ENCODE assay signal across 8 mouse cellular contexts in the genomic region with DNA sequence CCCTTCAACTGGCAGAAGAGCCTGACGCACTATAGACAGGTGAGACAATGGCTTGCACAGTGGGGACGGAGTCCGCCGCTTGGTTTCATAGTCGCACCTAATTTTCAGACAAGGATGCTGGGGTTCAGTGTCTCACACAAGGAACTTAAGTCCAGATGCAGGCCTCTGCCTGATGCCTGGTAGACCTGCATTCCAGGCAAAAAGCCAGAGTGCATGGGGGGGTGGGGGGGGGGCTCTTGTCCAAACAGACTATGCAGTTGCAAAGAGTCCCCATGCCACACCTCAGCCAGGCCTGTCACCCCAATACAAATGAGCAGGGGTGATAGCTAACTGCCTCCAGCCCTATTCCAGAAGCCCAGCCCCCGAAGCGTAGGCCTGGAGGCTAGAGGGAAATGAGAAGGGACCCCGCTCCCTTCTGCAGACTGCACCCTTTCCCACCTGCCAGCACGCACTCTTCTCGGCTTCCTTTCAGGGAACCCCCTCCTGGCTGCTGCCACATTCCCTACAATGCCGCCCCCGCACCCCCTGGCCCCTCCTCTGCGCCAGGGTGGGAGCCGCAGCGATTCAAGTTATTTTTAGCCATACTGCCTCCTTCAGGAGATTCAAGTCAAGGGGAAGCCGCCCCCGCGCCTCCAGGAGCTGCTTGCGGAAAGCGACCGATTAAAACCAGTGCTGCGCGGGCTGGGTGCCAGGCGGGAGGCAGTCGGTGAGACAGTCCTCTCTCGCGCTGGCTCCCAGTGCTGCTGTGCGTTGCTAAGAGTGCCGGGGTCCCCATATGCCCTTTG. TPM values are rescaled to one million over a fixed set of nuclear protein-coding genes. Genes with fewer than 3 reads are reported as not detected.
A peak's percentile ranks its signal among the peaks of the same experiment; 100 is the strongest.
DNase-seq lines count a peak whose midpoint lies in the region; ATAC-seq and TF ChIP-seq lines count a peak whose summit lies in the region.

No protein-coding gene starts in this region.

- H3K36me3 ChIP-seq in ES-Bruce4 (ENCODE audit: control insufficient read depth, insufficient read depth, low read length, poor library complexity, severe bottlenecking) = no peaks in the 10 kb centered on the region

- peak; percentile 75 for ATAC-seq in frontal cortex, adult (ENCODE audit: low TSS enrichment)

- H3K27ac ChIP-seq in ES-Bruce4 (ENCODE audit: insufficient read depth, low read length) = no peak overlapping the region
- no peak overlapping the region for H3K27ac ChIP-seq in cerebellum, adult 2 months (ENCODE audit: insufficient read depth, low read length)
- peak overlapping the region; percentile 92 for H3K27ac ChIP-seq in olfactory bulb, adult 2 months (ENCODE audit: insufficient read depth, low read depth, low read length)

- TF ChIP-seq EP300 in ES-Bruce4 (IDR thresholded peaks at IDR 0.05; ENCODE audit: insufficient read depth, low read depth, low read length) = no peak

- TF ChIP-seq POLR2A in ES-Bruce4 (IDR thresholded peaks at IDR 0.05; ENCODE audit: insufficient read depth, low read length) = no peak
- no peak for TF ChIP-seq POLR2A in cerebellum, adult 2 months (IDR thresholded peaks at IDR 0.05; ENCODE audit: borderline replicate concordance, insufficient read depth, low read length)
- TF ChIP-seq POLR2A in olfactory bulb, adult 2 months (IDR thresholded peaks at IDR 0.05; ENCODE audit: insufficient read depth, low read depth, low read length) = peak; percentile 62

- no peaks in the 10 kb centered on the region for H3K9me3 ChIP-seq in ES-Bruce4 (replicated peaks; ENCODE audit: control insufficient read depth, insufficient read depth, low read length, poor library complexity, severe bottlenecking)

- TF ChIP-seq CTCF in ES-Bruce4 (IDR thresholded peaks at IDR 0.05; ENCODE audit: low read depth, low read length) = no peak
- no peak for TF ChIP-seq CTCF in cerebellum, adult 2 months (IDR thresholded peaks at IDR 0.05; ENCODE audit: borderline replicate concordance, insufficient read depth, low read depth, low read length)
- no peak for TF ChIP-seq CTCF in olfactory bulb, adult 2 months (IDR thresholded peaks at IDR 0.05; ENCODE audit: insufficient read depth, low read depth, low read length)

- H3K9ac ChIP-seq in ES-Bruce4 (ENCODE audit: low read depth, poor library complexity, severe bottlenecking) = peak overlapping the region; percentile 9

- no peaks in the 10 kb centered on the region for H3K4me1 ChIP-seq in ES-Bruce4 (ENCODE audit: control insufficient read depth, insufficient read depth, low read length)
- peaks cover 4% of the 10 kb centered on the region; the same call in 1 of the 2 replicates for H3K4me1 ChIP-seq in cerebellum, adult 2 months (ENCODE audit: control insufficient read depth, insufficient read depth, low read length)
- H3K4me1 ChIP-seq in olfactory bulb, adult 2 months (ENCODE audit: control insufficient read depth, insufficient read depth, low read length) = peaks cover 44% of the 10 kb centered on the region

- peak; percentile 82 to 83 for DNase-seq in cerebellum, adult 2 months
- peak; percentile 92 for DNase-seq in heart, postnatal 4 days
- peak; percentile 89 to 93 for DNase-seq in layer of hippocampus, adult 8-10 months (ENCODE audit: low spot score in 2 of 2)
- peak; percentile 65 to 73 for DNase-seq in lung, adult 18-20 months
- peak; percentile 36 for DNase-seq in urinary bladder, postnatal 10 days (ENCODE audit: low spot score)

- H3K4me3 ChIP-seq in ES-Bruce4 (ENCODE audit: low read depth, low read length) = peak overlapping the region; percentile 14
- peak overlapping the region; percentile 23 for H3K4me3 ChIP-seq in cerebellum, adult 2 months (replicated peaks; ENCODE audit: insufficient read depth, low read depth, low read length)
- peak overlapping the region; percentile 29 for H3K4me3 ChIP-seq in olfactory bulb, adult 2 months (ENCODE audit: insufficient read depth, low read depth, low read length)

- no peaks in the 10 kb centered on the region for H3K27me3 ChIP-seq in ES-Bruce4 (ENCODE audit: control insufficient read depth, insufficient read depth, low read length, poor library complexity, severe bottlenecking)
- H3K27me3 ChIP-seq in cerebellum, adult 2 months (ENCODE audit: control insufficient read depth, insufficient read depth, low read length) = no peaks in the 10 kb centered on the region

- 19% methylated on average over 29 of the region's 29 CpGs for WGBS in cerebellum, adult 2 months
- WGBS in olfactory bulb, adult 2 months = 9% methylated on average over 29 of the region's 29 CpGs

RNA-seq across cellular contexts. Expression of a gene that starts 11.2 kb away (rescaled TPM):
- 237 and 294 TPM in 2 replicates for polyA plus RNA-seq in ES-Bruce4 (2011; ENCODE audit: insufficient read depth, insufficient read length, low read depth, missing spikeins)
- 435 and 475 TPM in 2 replicates for polyA plus RNA-seq in cerebellum, adult 2 months (2012; rRNA removed)
- 100 to 1,000 TPM; 471 to 490 TPM for total RNA-seq in heart, postnatal 4 days (2021)
- 100 to 1,000 TPM; 250 to 295 (median 266) TPM for total RNA-seq in layer of hippocampus, adult 8-10 months (2022)
- not detected in 2 replicates for polyA plus RNA-seq in olfactory bulb, adult 2 months (2012; ENCODE audit: insufficient read depth, insufficient read length, low replicate concordance, missing spikeins)

RNA-seq across cellular contexts. Expression of a gene that starts 20.1 kb away (rescaled TPM):
- polyA plus RNA-seq in ES-Bruce4 (2011; ENCODE audit: insufficient read depth, insufficient read length, low read depth, missing spikeins) = 33.9 and 36.0 TPM in 2 replicates
- 16.2 and 16.4 TPM in 2 replicates for polyA plus RNA-seq in cerebellum, adult 2 months (2012; rRNA removed)
- total RNA-seq in heart, postnatal 4 days (2021) = 10 to 100 TPM; 20.5 to 20.6 TPM
- total RNA-seq in layer of hippocampus, adult 8-10 months (2022) = 10 to 100 TPM; 14.0 to 21.3 (median 15.0) TPM
- polyA plus RNA-seq in olfactory bulb, adult 2 months (2012; ENCODE audit: insufficient read depth, insufficient read length, low replicate concordance, missing spikeins) = not detected in 2 replicates

RNA-seq across cellular contexts. Expression of a gene that starts 29.2 kb away (rescaled TPM):
- polyA plus RNA-seq in ES-Bruce4 (2011; ENCODE audit: insufficient read depth, insufficient read length, low read depth, missing spikeins) = 6.7 and 7.5 TPM in 2 replicates
- 59.7 and 68.5 TPM in 2 replicates for polyA plus RNA-seq in cerebellum, adult 2 months (2012; rRNA removed)
- 1 to 10 TPM; 4.5 to 5.0 TPM for total RNA-seq in heart, postnatal 4 days (2021)
- total RNA-seq in layer of hippocampus, adult 8-10 months (2022) = 10 to 100 TPM; 14.7 to 17.7 (median 17.0) TPM
- polyA plus RNA-seq in olfactory bulb, adult 2 months (2012; ENCODE audit: insufficient read depth, insufficient read length, low replicate concordance, missing spikeins) = not detected in 2 replicates

RNA-seq across cellular contexts. Expression of a gene that starts 29.4 kb away (rescaled TPM):
- 35.1 and 35.5 TPM in 2 replicates for polyA plus RNA-seq in ES-Bruce4 (2011; ENCODE audit: insufficient read depth, insufficient read length, low read depth, missing spikeins)
- polyA plus RNA-seq in cerebellum, adult 2 months (2012; rRNA removed) = 49.7 and 51.5 TPM in 2 replicates
- 10 to 100 TPM; 23.7 to 26.1 TPM for total RNA-seq in heart, postnatal 4 days (2021)
- 10 to 100 TPM; 35.6 to 44.4 (median 40.2) TPM for total RNA-seq in layer of hippocampus, adult 8-10 months (2022)
- polyA plus RNA-seq in olfactory bulb, adult 2 months (2012; ENCODE audit: insufficient read depth, insufficient read length, low replicate concordance, missing spikeins) = not detected in 2 replicates

RNA-seq across cellular contexts. Expression of a gene that starts 35.1 kb away (rescaled TPM):
- 99.2 and 115 TPM in 2 replicates for polyA plus RNA-seq in ES-Bruce4 (2011; ENCODE audit: insufficient read depth, insufficient read length, low read depth, missing spikeins)
- polyA plus RNA-seq in cerebellum, adult 2 months (2012; rRNA removed) = 515 and 572 TPM in 2 replicates
- total RNA-seq in heart, postnatal 4 days (2021) = 100 to 1,000 TPM in 1 of 2 experiments, 10 to 100 TPM in 1; 96.8 to 101 TPM
- 100 to 1,000 TPM; 186 to 215 (median 199) TPM for total RNA-seq in layer of hippocampus, adult 8-10 months (2022)
- polyA plus RNA-seq in olfactory bulb, adult 2 months (2012; ENCODE audit: insufficient read depth, insufficient read length, low replicate concordance, missing spikeins) = not detected in 2 replicates

Comparison
In these comparisons a context has a peak if more than half of its experiments do, and no peak if none do; other contexts are left out.
1. DNase-seq: peak in every context shown above with its lines; median percentile 92 in heart, postnatal 4 days; 91 in layer of hippocampus, adult 8-10 months; 82 in cerebellum, adult 2 months; 69 in lung, adult 18-20 months; 36 in urinary bladder, postnatal 10 days.
2. RNA of a gene that starts 20.1 kb away (polyA plus RNA-seq): 33.9 to 36.0 TPM in ES-Bruce4 and 16.2 to 16.4 TPM in cerebellum, adult 2 months; not detected in olfactory bulb, adult 2 months; every median in the first group is over 10 times any median in the second.
3. Peak in every context shown above with its lines, with median percentiles within 50 percentile points of each other: H3K4me3 ChIP-seq.